Mouse (Mus musculus) splenic B cell, adult 2 months (primary cell): ENCODE results near the gene Il16.

Experiments used
- DNase-seq: peaks from one replicate; pipeline ENCODE4 v3.0.0-alpha.2; 2011; ENCODE audit warnings: low read depth, low spot score
- H3K27me3 ChIP-seq: 2 replicates; pipeline ENCODE4 v1.6.1; 2012; ENCODE audit warnings: mild to moderate bottlenecking, low read length, moderate library complexity, mixed read lengths; ENCODE audit not compliant: control insufficient read depth, poor library complexity, insufficient read depth, severe bottlenecking
- H3K36me3 ChIP-seq: 2 replicates; pipeline ENCODE4 v1.6.1; 2012; ENCODE audit warnings: mild to moderate bottlenecking, low read length, moderate library complexity, mixed read lengths; ENCODE audit not compliant: control insufficient read depth, poor library complexity, insufficient read depth, severe bottlenecking

Gene Il16

GRCm38 (mm10) chr7:83653605-83654051 is 91.9 kb downstream of the Il16 start:
- H3K27me3 ChIP-seq: no peaks in the 10 kb centered on the region
- H3K36me3 ChIP-seq: peaks cover 12% of the 10 kb centered on the region
- no peak for DNase-seq

GRCm38 (mm10) chr7:83652498-83652897 is 93.0 kb downstream of the Il16 start:
- Histone ChIP-seq H3K36me3 (peaks cover 20% of the 10 kb centered on the region), H3K27me3 (no peaks in the 10 kb centered on the region)
- DNase-seq: no peak

GRCm38 (mm10) chr7:83650638-83651037 is 94.9 kb downstream of the Il16 start:
- DNase-seq: peak; percentile 79
- Histone ChIP-seq H3K27me3 (no peaks in the 10 kb centered on the region), H3K36me3 (peaks cover 33% of the 10 kb centered on the region)

GRCm38 (mm10) chr7:83648807-83649206 is 96.7 kb downstream of the Il16 start:
- Histone ChIP-seq H3K36me3 (peaks cover 38% of the 10 kb centered on the region), H3K27me3 (no peaks in the 10 kb centered on the region)
- DNase-seq: peak; percentile 54

- H3K36me3 ChIP-seq: peaks cover 39% of the 10 kb centered on the region
- DNase-seq: peak; percentile 89
- H3K27me3 ChIP-seq: no peaks in the 10 kb centered on the region
These were observed 100.0 kb downstream of the Il16 start for GRCm38 (mm10) chr7:83645476-83645875.

GRCm38 (mm10) chr7:83644761-83645160 is 100.8 kb downstream of the Il16 start:
- no peak for DNase-seq
- H3K27me3 ChIP-seq: no peaks in the 10 kb centered on the region

GRCm38 (mm10) chr7:83643581-83643980 is 101.9 kb downstream of the Il16 start:
- no peaks in the 10 kb centered on the region for H3K27me3 ChIP-seq
- no peak for DNase-seq
- H3K36me3 ChIP-seq: peaks cover 34% of the 10 kb centered on the region

More at GRCm38 (mm10) chr7:83644761-83645160, 100.8 kb downstream of the Il16 start:
- H3K36me3 ChIP-seq: peaks cover 38% of the 10 kb centered on the region

- DNase-seq: no peak
- peaks cover 21% of the 10 kb centered on the region for H3K36me3 ChIP-seq
- H3K27me3 ChIP-seq: no peaks in the 10 kb centered on the region
These were observed 104.4 kb downstream of the Il16 start for GRCm38 (mm10) chr7:83641163-83641562.

- H3K27me3 ChIP-seq: no peaks in the 10 kb centered on the region
- H3K36me3 ChIP-seq: peaks cover 19% of the 10 kb centered on the region
- no peak for DNase-seq
These were observed 104.9 kb downstream of the Il16 start for GRCm38 (mm10) chr7:83640581-83640980.

GRCm38 (mm10) chr7:83639084-83639483 is 106.4 kb downstream of the Il16 start:
- DNase-seq: peak; percentile 79
- H3K27me3 ChIP-seq: no peaks in the 10 kb centered on the region

GRCm38 (mm10) chr7:83637781-83638583 is 107.5 kb downstream of the Il16 start:
- no peak for DNase-seq
- Histone ChIP-seq H3K36me3 (peaks cover 11% of the 10 kb centered on the region), H3K27me3 (no peaks in the 10 kb centered on the region)

More at GRCm38 (mm10) chr7:83639084-83639483, 106.4 kb downstream of the Il16 start:
- peaks cover 15% of the 10 kb centered on the region for H3K36me3 ChIP-seq

- Histone ChIP-seq H3K27me3 (no peaks in the 10 kb centered on the region), H3K36me3 (peaks cover 7% of the 10 kb centered on the region)
- no peak for DNase-seq
These were observed 109.1 kb downstream of the Il16 start for GRCm38 (mm10) chr7:83636425-83636824.

GRCm38 (mm10) chr7:83635726-83636125 is 109.8 kb downstream of the Il16 start:
- no peak for DNase-seq
- no peaks in the 10 kb centered on the region for H3K27me3 ChIP-seq
- H3K36me3 ChIP-seq: peaks cover 7% of the 10 kb centered on the region

- no peak for DNase-seq
- H3K27me3 ChIP-seq: no peaks in the 10 kb centered on the region
These were observed 111.7 kb downstream of the Il16 start for GRCm38 (mm10) chr7:83633856-83634255.

GRCm38 (mm10) chr7:83632682-83633120 is 112.8 kb downstream of the Il16 start:
- Histone ChIP-seq H3K27me3 (no peaks in the 10 kb centered on the region), H3K36me3 (0 out of 2 replicates have a peak, but pooled peaks cover 5% of the 10 kb centered on the region)
- no peak for DNase-seq

More at GRCm38 (mm10) chr7:83633856-83634255, 111.7 kb downstream of the Il16 start:
- H3K36me3 ChIP-seq: 0 out of 2 replicates have a peak, but pooled peaks cover 5% of the 10 kb centered on the region
